Mouse (Mus musculus) left cerebral cortex, adult 2 months (tissue): ENCODE data around the gene Acly. TPM values are rescaled to one million over a fixed set of nuclear protein-coding genes. Genes with fewer than 3 reads are reported as not detected.
A peak's percentile ranks its signal among the peaks of the same experiment; 100 is the strongest.

Source experiments
- DNase-seq, 2 experiments: peaks; one replicate each; pipeline ENCODE4 v3.0.0; 2021 to 2022; ENCODE audit warnings: low spot score in 2 of 2, mixed read lengths in 1 of 2; ENCODE audit errors: extremely low spot score in 1 of 2
- H3K27ac ChIP-seq: fragments of 200-600 bp; 2 replicates; pipeline ENCODE4 v1.8.1; 2022
- H3K4me3 ChIP-seq: fragments of 200-600 bp; 2 replicates; pipeline ENCODE4 v1.8.1; 2022
- CTCF ChIP-seq: fragments of 200-600 bp; IDR thresholded peaks from 2 replicates; pipeline ENCODE4 v1.8.1; 2022; ENCODE audit warnings: antibody characterized with exemption, mild to moderate bottlenecking, moderate library complexity
- intact Hi-C: fragments of 180-260 bp; cut with DNase I; formaldehyde crosslinking; loops from one replicate; pipeline ENCODE4 v1.15.1; 2025
- microRNA-seq, 2 experiments: library from miRNA; unstranded; fragments of <30 nt; microRNA quantifications; one replicate each; pipeline ENCODE4 v1.2.0; 2021
- total RNA-seq, 2 experiments: library from RNA; stranded (reverse); gene quantifications; 2 replicates each; pipeline ENCODE4 v1.2.3; 2021

The Acly gene
- total RNA-seq, 2 experiments from 2014 or later = 119 to 131 TPM

DNA sequence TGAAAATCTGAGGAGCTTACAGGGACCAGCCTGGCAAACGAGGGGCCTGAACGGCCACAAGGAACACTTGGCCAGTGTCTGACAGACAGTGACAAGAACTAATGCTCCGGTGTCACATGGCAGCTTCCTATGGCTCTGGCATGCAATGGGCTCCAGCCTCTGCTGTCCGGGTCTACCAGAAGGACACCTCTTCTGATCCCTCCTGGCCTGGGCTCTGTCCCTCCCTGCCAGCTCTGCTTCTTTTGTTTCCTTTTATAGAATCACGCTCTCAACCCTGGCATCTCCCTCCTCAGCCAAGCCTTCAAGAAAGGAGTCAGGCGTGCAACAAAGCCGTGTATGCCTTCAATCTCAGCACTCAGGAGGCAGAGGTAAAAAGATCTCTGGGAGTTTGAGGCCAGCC lies 97.7 kb downstream of the Acly start:
- no peak overlapping the region for H3K4me3 ChIP-seq
- DNase-seq = no peak
- peak overlapping the region; percentile 25; the same call in 1 of the 2 replicates for H3K27ac ChIP-seq
- no peak for TF ChIP-seq CTCF
- intact Hi-C loops = no loop called here

DNA sequence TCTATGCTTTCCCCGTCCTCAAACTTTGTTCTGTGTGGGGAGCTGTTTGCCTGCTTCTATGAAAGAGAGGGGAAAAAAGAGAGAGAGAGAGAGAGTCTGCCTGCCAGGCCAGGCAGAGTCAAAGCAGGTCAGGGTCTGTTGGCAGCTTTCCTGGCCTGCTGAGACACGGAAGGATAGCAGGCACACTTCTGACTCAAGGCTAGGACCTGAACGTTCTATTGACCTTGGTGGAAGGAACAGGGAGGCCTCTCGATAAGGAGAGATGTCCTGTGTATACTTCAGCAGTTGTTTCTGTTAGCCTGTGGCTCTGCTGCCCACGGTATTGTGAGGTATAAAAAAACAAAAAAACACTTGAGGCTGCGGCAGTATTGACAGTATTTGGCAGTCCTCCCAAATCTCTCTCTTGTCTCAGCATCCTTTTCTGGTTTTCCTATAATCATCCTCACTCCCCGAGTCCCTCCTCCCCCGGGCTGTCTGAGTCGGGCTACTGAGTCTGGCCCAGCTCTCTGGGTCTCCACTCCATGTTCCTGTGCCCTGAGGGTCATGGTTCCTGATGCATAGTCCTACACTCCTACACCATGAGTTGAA lies 99.1 kb downstream of the Acly start:
- H3K27ac ChIP-seq = peak overlapping the region; percentile 42
- intact Hi-C loops = no loop called here
- DNase-seq = no peak
- no peak for TF ChIP-seq CTCF
- no peak overlapping the region for H3K4me3 ChIP-seq

DNA sequence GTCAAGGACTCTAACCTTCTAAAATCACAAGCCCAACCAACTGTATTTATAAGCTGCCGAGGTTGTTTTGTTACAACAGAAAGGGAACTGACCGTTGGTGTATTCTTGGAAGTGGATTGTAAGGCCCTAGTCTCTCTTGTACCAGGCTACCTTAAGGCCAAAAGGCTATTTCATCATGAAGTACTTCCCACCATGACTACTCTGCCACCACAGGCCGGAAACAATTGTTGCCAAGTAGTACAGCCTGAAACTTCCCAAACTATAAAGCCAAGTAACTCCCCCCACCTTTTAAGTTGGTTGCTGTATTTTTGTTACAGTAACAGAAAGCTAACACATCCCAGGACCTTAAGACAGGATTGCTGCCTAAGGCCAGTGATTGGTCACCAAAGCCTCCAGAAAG lies 101.0 kb downstream of the Acly start:
- H3K27ac ChIP-seq = no peak overlapping the region

More for the DNA sequence above, 101.0 kb downstream of the Acly start:
- intact Hi-C loops = loop anchor here (2.0 kb wide), 1 partner anchor 46 kb away; the partner anchor contains the start of gene Klhl11
- H3K4me3 ChIP-seq = no peak overlapping the region
- no peak for TF ChIP-seq CTCF
- no peak for DNase-seq

Small RNAs within 50 kb of the gene (microRNA-seq; reads per million reads assigned to microRNA genes)
- gene Gm27374 (0 reads per million in 2 experiments), gene Mir7116 (0 reads per million in 2 experiments)

Other genes with a start within 250 kb of the Acly start
- gene Eif1, start 208.1 kb downstream of the Acly start, total RNA-seq = 100 to 1,000 TPM; 746 to 811 TPM
- not detected for gene Gast, start 193.6 kb downstream of the Acly start, total RNA-seq
- gene Hap1, start 171.9 kb downstream of the Acly start, total RNA-seq = 100 to 1,000 TPM; 150 to 194 TPM
- gene Jup, start 130.2 kb downstream of the Acly start, total RNA-seq = 10 to 100 TPM; 51.2 to 53.7 TPM
- gene P3h4, start 113.2 kb downstream of the Acly start, total RNA-seq = 1 to 10 TPM; 7.6 to 9.4 TPM
- 1 to 10 TPM; 3.6 to 4.8 TPM for gene Fkbp10, start 112.3 kb downstream of the Acly start, total RNA-seq
- 10 to 100 TPM; 48.4 to 64.1 TPM for gene Nt5c3b, start 86.2 kb downstream of the Acly start, total RNA-seq
- 1 to 10 TPM in 1 of 2 experiments, under 1 TPM in 1; 0.61 to 1.4 TPM for gene Klhl10, start 86.1 kb downstream of the Acly start, total RNA-seq
- 100 to 1,000 TPM in 1 of 2 experiments, 10 to 100 TPM in 1; 98.9 to 109 TPM for gene Klhl11, start 55.3 kb downstream of the Acly start, total RNA-seq
- gene Ttc25, start 17.6 kb upstream of the Acly start, total RNA-seq = 1 to 10 TPM; 1.0 to 1.4 TPM
- 100 to 1,000 TPM; 117 to 121 TPM for gene Cnp, start 46.9 kb upstream of the Acly start, total RNA-seq
- 10 to 100 TPM; 13.2 to 13.6 TPM for gene Nkiras2, start 91.2 kb upstream of the Acly start, total RNA-seq
- 100 to 1,000 TPM; 248 to 263 TPM for gene Dnajc7, start 92.2 kb upstream of the Acly start, total RNA-seq
- gene Zfp385c, start 164.5 kb upstream of the Acly start, total RNA-seq = under 1 TPM; 0.16 to 0.26 TPM
- gene Dhx58, start 176.3 kb upstream of the Acly start, total RNA-seq = 1 to 10 TPM; 3.0 to 3.7 TPM
- gene Kat2a, start 184.5 kb upstream of the Acly start, total RNA-seq = 10 to 100 TPM; 60.5 to 61.7 TPM
- gene Hspb9, start 185.8 kb upstream of the Acly start, total RNA-seq = not detected
- gene Rab5c, start 210.2 kb upstream of the Acly start, total RNA-seq = 100 to 1,000 TPM; 139 to 142 TPM
- 10 to 100 TPM; 17.2 to 18.4 TPM for gene Kcnh4, start 231.9 kb upstream of the Acly start, total RNA-seq
- not detected for gene Hcrt, start 234.9 kb upstream of the Acly start, total RNA-seq
- 1 to 10 TPM; 7.3 TPM for gene Ghdc, start 243.0 kb upstream of the Acly start, total RNA-seq